Mouse (Mus musculus) stomach, postnatal 0 days (tissue): ENCODE results near the gene Alox12.

Experiments
- CTCF ChIP-seq: IDR thresholded peaks from 2 replicates; pipeline ENCODE4 v1.5.1; 2016; ENCODE audit warnings: antibody characterized with exemption, low read depth, mild to moderate bottlenecking, moderate library complexity
- EP300 ChIP-seq: optimal IDR thresholded peaks from 2 replicates; pipeline ENCODE3; 2016; ENCODE audit warnings: antibody characterized with exemption

- TF ChIP-seq CTCF (peak; percentile 77), EP300 (no peak)
These were observed 17.5 kb downstream of the Alox12 start, which contains the start of gene 0610010K14Rik for GRCm38 (mm10) chr11:70237457-70238167.
